Mouse (Mus musculus): ENCODE results near the gene Dennd4b.
"Not testable (repeated sequence)": the region's sequence is repeated elsewhere in the genome, so short reads cannot be mapped to it uniquely, and the experiment has no call there.

The Dennd4b gene

DNA sequence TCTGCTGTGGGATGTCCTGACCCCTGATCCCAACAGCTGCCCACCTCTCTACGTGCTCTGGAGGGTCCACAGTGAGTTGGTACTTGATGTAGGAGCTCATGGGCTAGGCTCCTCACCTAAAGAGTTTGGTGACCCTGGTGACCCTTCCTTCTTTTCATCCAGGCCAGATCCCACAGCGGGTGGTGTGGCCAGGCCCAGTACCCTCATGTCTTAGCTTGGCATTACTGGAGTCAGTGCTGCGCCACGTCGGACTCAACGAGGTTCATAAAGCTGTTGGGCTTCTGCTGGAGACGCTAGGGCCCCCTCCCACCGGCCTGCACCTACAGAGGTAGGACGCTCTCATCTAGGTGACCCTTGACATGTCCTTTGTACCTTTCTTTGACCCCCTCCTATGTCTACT is 14.2 kb downstream of the Dennd4b start:
- no peak for DNase-seq (ENCODE audit: low read depth, low spot score)

DNA sequence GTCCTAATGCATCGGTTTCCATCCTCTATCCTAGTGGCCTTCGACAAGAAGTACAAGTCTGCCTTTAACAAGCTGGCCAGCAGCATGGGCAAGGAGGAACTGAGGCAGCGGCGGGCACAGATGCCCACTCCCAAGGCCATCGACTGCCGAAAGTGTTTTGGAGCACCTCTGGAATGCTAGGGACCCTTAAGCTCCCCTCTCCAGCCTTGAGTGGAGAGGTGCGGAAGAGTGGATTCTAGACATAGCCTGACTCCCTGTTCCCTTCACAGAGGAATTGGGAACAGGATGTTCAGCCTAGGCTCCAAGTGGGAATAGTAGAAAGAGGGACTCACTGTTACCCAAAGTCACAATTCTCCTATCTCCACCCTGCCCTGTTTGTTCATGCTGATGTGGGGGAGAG is 14.8 kb downstream of the Dennd4b start:
- DNase-seq (ENCODE audit: low read depth, low spot score), result no peak

- no peak for DNase-seq (ENCODE audit: low read depth, low spot score)
Observed at GRCm38 (mm10) chr3:90280708-90281107, 15.7 kb downstream of the Dennd4b start.

GRCm38 (mm10) chr3:90284150-90284549 is 19.2 kb downstream of the Dennd4b start:
- no peak for DNase-seq (ENCODE audit: low read depth, low spot score)

DNA sequence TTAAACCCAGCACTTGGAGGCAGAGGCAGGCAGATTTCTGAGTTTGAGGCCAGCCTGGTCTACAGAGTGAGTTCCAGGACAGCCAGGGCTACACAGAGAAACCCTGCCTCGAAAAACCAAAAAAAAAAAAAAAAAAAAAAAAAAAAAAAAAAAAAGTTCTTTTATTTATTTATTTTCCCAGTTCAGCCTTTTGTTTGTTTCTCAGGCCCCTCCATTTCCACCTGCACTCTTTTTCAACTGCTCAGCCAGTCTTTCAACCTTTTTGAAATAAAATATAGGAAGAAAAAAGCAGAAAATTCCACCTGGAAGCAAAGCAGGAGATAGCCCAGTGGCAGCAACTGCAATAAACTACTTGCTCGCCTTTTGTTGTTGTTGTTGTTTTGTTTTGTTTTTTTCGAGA is 24.4 kb downstream of the Dennd4b start:
- DNase-seq (ENCODE audit: low read depth, low spot score), result not testable (repeated sequence)

DNA sequence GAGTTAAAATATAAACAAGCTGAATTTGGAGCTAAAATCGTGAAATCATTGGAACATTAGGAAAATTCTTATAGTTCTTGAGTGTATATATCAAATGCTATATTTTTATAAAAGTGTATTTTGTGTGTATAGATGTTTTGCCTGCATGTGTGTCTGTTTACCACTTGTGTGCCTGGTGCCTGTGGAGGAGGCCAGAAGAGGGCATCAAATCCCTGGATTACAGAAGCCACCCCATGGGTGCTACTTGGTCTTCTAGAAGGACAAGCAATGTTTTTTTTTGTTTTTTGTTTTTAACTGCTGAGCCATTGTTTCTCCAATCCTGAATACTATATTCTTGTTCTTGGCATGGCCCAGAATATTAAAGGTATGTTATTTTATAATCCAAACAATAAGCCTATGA is 25.6 kb downstream of the Dennd4b start:
- peak; percentile 18 for DNase-seq (ENCODE audit: low read depth, low spot score)

GRCm38 (mm10) chr3:90291982-90292344 is 27.0 kb downstream of the Dennd4b start:
- no peak for DNase-seq (ENCODE audit: low read depth, low spot score)

- DNase-seq (ENCODE audit: low read depth, low spot score), result peak; percentile 100
Observed at GRCm38 (mm10) chr3:90292345-90293275, 27.6 kb downstream of the Dennd4b start, which contains the start of gene Gatad2b. Gene Gatad2b (plus strand): TSS chr3:90293178.

DNA sequence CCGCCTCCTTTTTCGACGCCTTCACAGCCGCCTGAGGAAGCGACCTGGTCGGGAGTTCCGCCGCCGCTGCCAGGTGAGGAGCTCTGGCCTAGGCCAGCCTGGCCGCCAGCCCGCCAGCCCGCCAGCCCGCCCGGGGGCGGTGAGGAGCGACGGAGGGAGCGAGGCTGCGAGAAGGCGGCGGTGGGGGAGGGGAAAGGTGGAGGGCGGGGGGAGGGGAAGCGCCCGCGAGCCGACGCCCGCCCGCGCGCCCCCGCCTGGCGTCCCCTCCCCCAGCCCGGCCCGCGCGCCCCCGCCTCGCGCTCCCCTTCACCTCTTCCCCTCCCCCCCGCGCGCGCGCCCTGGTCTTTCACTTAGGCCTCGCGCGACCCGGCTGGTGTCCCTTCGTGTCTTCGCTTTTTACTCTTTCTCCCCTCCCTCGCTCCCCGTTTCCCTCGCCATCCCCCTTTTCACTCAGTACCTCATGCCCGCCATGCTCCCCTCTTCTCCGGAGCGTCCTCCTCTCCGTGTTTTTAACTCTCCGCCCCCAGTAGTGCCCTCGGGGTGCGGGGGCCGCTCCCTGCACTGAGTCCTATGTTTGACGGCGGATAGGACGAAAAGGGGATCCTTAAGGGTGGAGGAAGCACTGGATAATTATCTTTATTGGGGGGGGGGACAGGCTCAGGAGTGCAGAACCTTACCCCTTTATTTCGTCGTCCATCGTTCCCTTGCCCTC is 28.5 kb downstream of the Dennd4b start:
- DNase-seq (ENCODE audit: low read depth, low spot score), result peak; percentile 58

GRCm38 (mm10) chr3:90294064-90294440 is 29.1 kb downstream of the Dennd4b start:
- peak; percentile 51 for DNase-seq (ENCODE audit: low read depth, low spot score)

- DNase-seq (ENCODE audit: low read depth, low spot score), result no peak
Observed at GRCm38 (mm10) chr3:90294651-90295050, 29.7 kb downstream of the Dennd4b start.

- DNase-seq (ENCODE audit: low read depth, low spot score), result no peak
Observed at GRCm38 (mm10) chr3:90305801-90306200, 40.8 kb downstream of the Dennd4b start.

GRCm38 (mm10) chr3:90309589-90309988 is 44.6 kb downstream of the Dennd4b start:
- no peak for DNase-seq (ENCODE audit: low read depth, low spot score)

GRCm38 (mm10) chr3:90313367-90313766 is 48.4 kb downstream of the Dennd4b start:
- DNase-seq (ENCODE audit: low read depth, low spot score), result peak; percentile 49

DNA sequence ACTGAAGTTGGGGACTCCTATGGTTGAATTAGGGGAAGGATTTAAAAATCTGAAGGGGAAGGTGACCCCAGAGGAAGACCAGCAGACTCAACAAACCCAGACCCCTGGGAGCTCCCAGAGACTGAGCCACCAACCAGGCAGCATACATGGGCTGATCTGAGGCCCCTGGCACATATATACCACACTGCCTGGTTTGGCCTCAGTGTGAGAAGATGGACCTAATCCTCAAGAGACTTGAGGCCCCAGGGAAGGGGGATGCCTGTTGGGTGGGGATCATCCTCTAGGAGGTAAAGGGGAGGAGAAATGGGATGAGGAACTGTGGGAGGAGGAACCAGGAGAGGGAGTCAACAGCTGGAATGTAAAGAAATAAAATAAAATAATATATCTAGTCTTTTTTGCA is 49.3 kb downstream of the Dennd4b start:
- no peak for DNase-seq (ENCODE audit: low read depth, low spot score)

- no peak for DNase-seq (ENCODE audit: low read depth, low spot score)
Observed at GRCm38 (mm10) chr3:90322289-90322688, 57.3 kb downstream of the Dennd4b start.

GRCm38 (mm10) chr3:90323119-90323518 is 58.1 kb downstream of the Dennd4b start:
- no peak for DNase-seq (ENCODE audit: low read depth, low spot score)

Measured in 3T3-L1 (cell line).